Mouse (Mus musculus): ENCODE data around the gene Nlrc5. TPM values are rescaled to one million over a fixed set of nuclear protein-coding genes. Genes with fewer than 3 reads are reported as not detected.

The Nlrc5 gene
- polyA plus RNA-seq, 1 experiment, result 5.0 TPM

DNA sequence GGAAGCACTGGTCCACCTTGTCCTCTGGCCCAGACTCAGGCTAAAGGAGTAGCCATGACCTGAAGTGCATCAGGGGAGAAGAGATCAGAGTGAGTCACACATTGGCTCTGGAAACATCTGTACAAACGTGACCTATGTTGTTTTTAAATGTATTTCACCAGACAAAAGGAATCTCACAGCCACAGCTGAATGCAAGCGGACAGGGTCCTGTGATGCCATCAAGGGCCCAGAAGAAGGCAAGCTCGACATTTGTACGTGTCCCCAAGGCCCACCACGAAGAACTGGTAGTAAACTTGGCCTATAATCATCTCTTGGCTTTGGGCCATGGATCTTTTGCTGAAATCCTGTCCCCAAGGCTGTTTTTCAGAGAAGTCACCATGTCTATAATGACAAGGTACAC is 35.5 kb downstream of the Nlrc5 start:
- Histone ChIP-seq H3K4me1 (ENCODE audit: control insufficient read depth, insufficient read depth, insufficient read length, low read length) (no peaks in the 10 kb centered on the region), H3K4me3 (ENCODE audit: insufficient read depth, low read depth, low read length) (no peak overlapping the region), H3K27ac (replicated peaks; ENCODE audit: low read depth, low read length) (peak overlapping the region; percentile 90)

DNA sequence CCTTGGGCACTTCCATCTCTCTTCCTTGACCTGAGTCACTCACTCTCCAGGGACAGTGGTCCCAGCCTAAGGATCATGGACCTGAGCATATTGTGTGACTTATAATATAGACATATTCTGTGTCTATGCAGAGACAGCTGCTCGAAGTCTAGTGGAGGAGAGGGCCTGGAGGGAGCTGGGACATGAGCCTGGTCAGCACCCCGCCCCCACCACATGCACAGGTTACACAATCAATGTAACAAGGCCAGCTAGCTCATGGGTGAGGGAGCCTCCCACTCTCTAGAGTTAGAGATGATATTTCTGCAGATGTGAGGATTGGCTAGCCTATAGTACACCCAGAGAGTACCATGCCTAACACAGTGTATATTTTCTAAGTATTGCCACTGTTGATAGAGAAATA is 36.6 kb downstream of the Nlrc5 start:
- no peaks in the 10 kb centered on the region for H3K4me1 ChIP-seq (ENCODE audit: control insufficient read depth, insufficient read depth, insufficient read length, low read length)
- no peak overlapping the region for H3K4me3 ChIP-seq (ENCODE audit: insufficient read depth, low read depth, low read length)
- H3K27ac ChIP-seq (replicated peaks; ENCODE audit: low read depth, low read length), result peak overlapping the region; percentile 90

GRCm38 (mm10) chr8:94471281-94471680 is 37.1 kb downstream of the Nlrc5 start:
- H3K4me3 ChIP-seq (ENCODE audit: insufficient read depth, low read depth, low read length), result no peak overlapping the region
- H3K27ac ChIP-seq (replicated peaks; ENCODE audit: low read depth, low read length), result peak overlapping the region; percentile 83
- no peaks in the 10 kb centered on the region for H3K4me1 ChIP-seq (ENCODE audit: control insufficient read depth, insufficient read depth, insufficient read length, low read length)

DNA sequence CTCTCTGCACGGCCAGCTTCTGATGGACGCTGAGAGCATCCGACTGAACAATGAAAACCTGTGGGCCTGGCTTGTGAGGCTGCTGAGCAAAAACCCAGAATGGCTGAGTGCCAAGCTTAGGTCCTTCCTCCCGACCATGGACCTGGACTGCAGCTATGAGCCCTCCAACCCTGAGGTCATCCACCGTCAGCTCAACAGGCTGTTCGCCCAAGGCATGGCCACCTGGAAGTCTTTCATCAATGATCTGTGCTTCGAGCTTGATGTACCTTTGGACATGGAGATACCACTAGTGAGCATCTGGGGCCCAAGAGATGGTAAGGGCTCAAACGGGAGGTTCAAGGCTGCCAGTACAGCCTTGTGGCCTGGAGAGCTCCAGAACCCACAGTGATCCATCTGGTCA is 38.6 kb downstream of the Nlrc5 start:
- no peak overlapping the region for H3K4me3 ChIP-seq (ENCODE audit: insufficient read depth, low read depth, low read length)
- no peaks in the 10 kb centered on the region for H3K4me1 ChIP-seq (ENCODE audit: control insufficient read depth, insufficient read depth, insufficient read length, low read length)
- no peak overlapping the region for H3K27ac ChIP-seq (replicated peaks; ENCODE audit: low read depth, low read length)

DNA sequence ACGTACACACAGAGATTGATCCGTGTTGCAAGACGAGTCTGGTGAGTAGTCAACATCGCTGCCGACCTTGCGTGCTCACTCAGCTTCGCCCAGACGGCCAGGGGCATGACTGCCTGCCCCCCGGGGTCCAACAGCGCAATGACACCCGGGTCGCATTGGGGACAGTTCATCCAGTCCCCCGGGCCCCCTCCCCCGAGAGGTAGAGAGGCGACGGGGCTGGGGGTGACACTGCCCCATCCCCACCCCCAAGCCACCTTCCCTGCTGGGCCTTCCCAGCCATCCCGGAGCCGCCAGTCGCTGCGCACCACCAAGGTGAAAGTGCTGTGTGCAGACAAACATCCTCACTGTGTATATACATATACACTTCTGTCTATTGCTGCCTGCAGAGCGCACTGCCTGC is 39.3 kb downstream of the Nlrc5 start:
- H3K27ac ChIP-seq (replicated peaks; ENCODE audit: low read depth, low read length), result no peak overlapping the region
- no peaks in the 10 kb centered on the region for H3K4me1 ChIP-seq (ENCODE audit: control insufficient read depth, insufficient read depth, insufficient read length, low read length)
- H3K4me3 ChIP-seq (ENCODE audit: insufficient read depth, low read depth, low read length), result no peak overlapping the region

- Histone ChIP-seq H3K27ac (replicated peaks; ENCODE audit: low read depth, low read length) (no peak overlapping the region), H3K4me1 (ENCODE audit: control insufficient read depth, insufficient read depth, insufficient read length, low read length) (no peaks in the 10 kb centered on the region), H3K4me3 (ENCODE audit: insufficient read depth, low read depth, low read length) (no peak overlapping the region)
These were observed 41.6 kb downstream of the Nlrc5 start for GRCm38 (mm10) chr8:94475786-94476185.

- Histone ChIP-seq H3K4me3 (ENCODE audit: insufficient read depth, low read depth, low read length) (no peak overlapping the region), H3K4me1 (ENCODE audit: control insufficient read depth, insufficient read depth, insufficient read length, low read length) (no peaks in the 10 kb centered on the region), H3K27ac (replicated peaks; ENCODE audit: low read depth, low read length) (no peak overlapping the region)
These were observed 42.7 kb downstream of the Nlrc5 start for GRCm38 (mm10) chr8:94476846-94477245.

DNA sequence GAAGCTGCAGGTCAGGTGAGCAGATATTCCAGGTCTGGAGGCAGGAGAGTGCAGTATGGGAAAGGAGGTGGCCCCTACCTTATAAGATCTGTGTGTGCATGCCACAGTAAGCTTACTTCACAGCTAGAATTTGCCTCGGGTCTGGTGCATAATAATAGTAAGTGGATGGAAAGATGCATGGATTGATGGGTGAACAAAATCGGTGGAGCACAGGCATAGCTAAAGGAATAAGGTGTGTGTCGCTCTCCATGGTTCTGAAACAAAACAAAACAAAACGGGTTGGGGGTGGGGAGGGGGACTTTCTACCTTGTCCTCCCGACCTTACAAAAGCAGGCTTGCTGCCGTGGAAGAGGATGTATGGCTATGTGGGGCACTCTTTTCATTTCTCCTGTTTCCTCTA is 47.9 kb downstream of the Nlrc5 start:
- Histone ChIP-seq H3K4me1 (ENCODE audit: control insufficient read depth, insufficient read depth, insufficient read length, low read length) (no peaks in the 10 kb centered on the region), H3K4me3 (ENCODE audit: insufficient read depth, low read depth, low read length) (no peak overlapping the region), H3K27ac (replicated peaks; ENCODE audit: low read depth, low read length) (no peak overlapping the region)

DNA sequence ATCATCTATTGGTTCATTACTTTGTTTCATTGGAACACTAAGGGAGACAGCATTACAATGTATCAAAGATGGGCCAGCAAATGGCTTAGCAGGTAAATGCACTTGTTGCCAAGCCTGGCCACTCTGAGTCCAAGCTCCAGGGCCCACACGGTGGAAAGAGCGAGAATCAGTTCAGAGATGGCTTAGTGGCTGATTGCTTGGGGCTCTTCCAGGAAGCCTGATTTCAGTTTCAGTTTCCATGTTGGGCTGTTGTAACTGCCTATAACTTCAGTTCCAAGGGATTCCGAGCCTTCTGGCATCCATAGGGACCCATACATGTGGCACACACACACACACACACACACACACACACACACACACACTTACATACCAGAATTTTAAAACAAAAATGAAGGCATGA is 51.1 kb downstream of the Nlrc5 start:
- Histone ChIP-seq H3K4me3 (ENCODE audit: insufficient read depth, low read depth, low read length) (peak overlapping the region; percentile 29), H3K27ac (replicated peaks; ENCODE audit: low read depth, low read length) (peak overlapping the region; percentile 36), H3K4me1 (ENCODE audit: control insufficient read depth, insufficient read depth, insufficient read length, low read length) (no peaks in the 10 kb centered on the region)

GRCm38 (mm10) chr8:94485882-94486281 is 51.7 kb downstream of the Nlrc5 start:
- H3K4me1 ChIP-seq (ENCODE audit: control insufficient read depth, insufficient read depth, insufficient read length, low read length), result no peaks in the 10 kb centered on the region
- peak overlapping the region; percentile 25 for H3K27ac ChIP-seq (replicated peaks; ENCODE audit: low read depth, low read length)
- H3K4me3 ChIP-seq (ENCODE audit: insufficient read depth, low read depth, low read length), result peak overlapping the region; percentile 29

- no peak overlapping the region for H3K4me3 ChIP-seq (ENCODE audit: insufficient read depth, low read depth, low read length)
These were observed 53.9 kb downstream of the Nlrc5 start for GRCm38 (mm10) chr8:94488016-94488415.

DNA sequence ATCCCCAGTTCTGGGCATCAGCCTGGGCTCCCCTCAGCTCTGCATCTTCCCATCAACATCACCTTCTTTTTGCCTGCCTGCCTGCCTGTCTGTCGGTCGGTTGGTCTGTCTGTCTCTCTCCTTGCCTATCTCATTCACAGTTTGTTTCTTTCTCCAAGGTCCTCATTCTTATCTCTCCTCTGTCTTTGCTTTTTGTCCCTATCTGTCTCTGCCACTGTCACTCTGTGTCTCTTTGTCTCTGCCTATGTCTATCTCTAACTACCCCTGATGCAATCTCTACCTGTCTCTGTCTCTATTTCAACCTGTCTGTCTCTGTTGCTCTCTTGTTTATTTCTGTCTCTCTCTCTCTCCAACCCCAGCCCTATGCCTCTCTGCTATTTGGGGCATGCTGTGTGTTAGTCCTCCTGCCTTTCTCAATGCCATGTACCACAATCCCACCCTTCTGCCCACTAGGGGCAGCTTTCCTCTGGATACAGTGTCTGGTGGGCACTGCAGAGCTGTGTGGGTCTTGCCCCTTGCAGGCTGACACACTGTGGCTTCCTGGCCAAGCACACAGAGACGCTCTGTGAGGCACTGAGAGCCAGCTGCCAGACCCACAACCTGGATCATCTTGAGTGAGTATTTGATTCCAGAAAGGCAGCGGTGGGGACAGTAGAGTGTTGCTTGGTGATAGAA is 55.8 kb downstream of the Nlrc5 start:
- H3K27ac ChIP-seq (replicated peaks; ENCODE audit: low read depth, low read length), result no peak overlapping the region
- H3K4me1 ChIP-seq (ENCODE audit: control insufficient read depth, insufficient read depth, insufficient read length, low read length), result no peaks in the 10 kb centered on the region
- H3K4me3 ChIP-seq (ENCODE audit: insufficient read depth, low read depth, low read length), result no peak overlapping the region

More at GRCm38 (mm10) chr8:94488016-94488415, 53.9 kb downstream of the Nlrc5 start:
- H3K27ac ChIP-seq (replicated peaks; ENCODE audit: low read depth, low read length), result no peak overlapping the region
- H3K4me1 ChIP-seq (ENCODE audit: control insufficient read depth, insufficient read depth, insufficient read length, low read length), result no peaks in the 10 kb centered on the region

GRCm38 (mm10) chr8:94492021-94492681 is 58.0 kb downstream of the Nlrc5 start:
- Histone ChIP-seq H3K27ac (replicated peaks; ENCODE audit: low read depth, low read length) (no peak overlapping the region), H3K4me1 (ENCODE audit: control insufficient read depth, insufficient read depth, insufficient read length, low read length) (no peaks in the 10 kb centered on the region), H3K4me3 (ENCODE audit: insufficient read depth, low read depth, low read length) (no peak overlapping the region)

GRCm38 (mm10) chr8:94493240-94493639 is 59.1 kb downstream of the Nlrc5 start:
- no peaks in the 10 kb centered on the region for H3K4me1 ChIP-seq (ENCODE audit: control insufficient read depth, insufficient read depth, insufficient read length, low read length)
- H3K27ac ChIP-seq (replicated peaks; ENCODE audit: low read depth, low read length), result no peak overlapping the region
- H3K4me3 ChIP-seq (ENCODE audit: insufficient read depth, low read depth, low read length), result no peak overlapping the region

- H3K27ac ChIP-seq (replicated peaks; ENCODE audit: low read depth, low read length), result no peak overlapping the region
- H3K4me3 ChIP-seq (ENCODE audit: insufficient read depth, low read depth, low read length), result no peak overlapping the region
- H3K4me1 ChIP-seq (ENCODE audit: control insufficient read depth, insufficient read depth, insufficient read length, low read length), result peaks cover 4% of the 10 kb centered on the region; the same call in 1 of the 2 replicates
These were observed 81.5 kb downstream of the Nlrc5 start for GRCm38 (mm10) chr8:94515430-94516208.

All from brown adipose tissue, adult 24 weeks (tissue).